ENCODE assay signal across 8 mouse cellular contexts in genomic region chr8:95888285-95889136, GRCm38 (mm10). TPM values are rescaled to one million over a fixed set of nuclear protein-coding genes. Genes with fewer than 3 reads are reported as not detected.
DNase-seq lines count a peak whose midpoint lies in the region; ATAC-seq and TF ChIP-seq lines count a peak whose summit lies in the region.

Gene Got2, minus strand, starts transcription at chr8:95888547.

- peaks cover 1% of the 10 kb centered on the region; the same call in 1 of the 2 replicates for H3K4me1 ChIP-seq in bone marrow, adult 2 months (ENCODE audit: control insufficient read depth, insufficient read depth, low read length)
- H3K4me1 ChIP-seq in embryonic facial prominence, embryonic 15.5 days, result peaks cover 14% of the 10 kb centered on the region
- peaks cover 6% of the 10 kb centered on the region for H3K4me1 ChIP-seq in kidney, embryonic 14.5 days (ENCODE audit: control insufficient read depth, insufficient read depth, low read length)
- H3K4me1 ChIP-seq in limb, embryonic 15.5 days, result peaks cover 21% of the 10 kb centered on the region

- peak within 1 kb of the TSS; percentile 92 for H3K4me3 ChIP-seq in bone marrow, adult 2 months (replicated peaks; ENCODE audit: control insufficient read depth, low read depth, low read length)
- peak within 1 kb of the TSS; percentile 98 for H3K4me3 ChIP-seq in embryonic facial prominence, embryonic 15.5 days (replicated peaks)
- H3K4me3 ChIP-seq in kidney, embryonic 14.5 days (ENCODE audit: low read length), result peak within 1 kb of the TSS; percentile 72
- peak within 1 kb of the TSS; percentile 82 for H3K4me3 ChIP-seq in limb, embryonic 15.5 days

- peak within 1 kb of the TSS; percentile 3 for H3K27ac ChIP-seq in bone marrow, adult 2 months (ENCODE audit: control insufficient read depth, insufficient read depth, low read depth, low read length, poor library complexity)
- peak within 1 kb of the TSS; percentile 69 for H3K27ac ChIP-seq in embryonic facial prominence, embryonic 15.5 days (replicated peaks)
- peak within 1 kb of the TSS; percentile 61 for H3K27ac ChIP-seq in kidney, embryonic 14.5 days (ENCODE audit: low read depth, low read length)
- peak within 1 kb of the TSS; percentile 70 for H3K27ac ChIP-seq in limb, embryonic 15.5 days

- ATAC-seq in embryonic facial prominence, embryonic 15.5 days (ENCODE audit: insufficient number of reproducible peaks, low FRiP score, low TSS enrichment, low read depth), result peak; percentile 88
- ATAC-seq in kidney, embryonic 14.5 days (ENCODE audit: low FRiP score, low TSS enrichment), result peak; percentile 87
- peak; percentile 56 for ATAC-seq in limb, embryonic 15.5 days (ENCODE audit: insufficient number of reproducible peaks, low FRiP score, low TSS enrichment, low read depth)

- no peaks in the 10 kb centered on the region for H3K27me3 ChIP-seq in embryonic facial prominence, embryonic 15.5 days
- H3K27me3 ChIP-seq in kidney, embryonic 14.5 days (ENCODE audit: control insufficient read depth, insufficient read depth, low read length), result no peaks in the 10 kb centered on the region
- H3K27me3 ChIP-seq in limb, embryonic 15.5 days, result no peaks in the 10 kb centered on the region

- H3K9me3 ChIP-seq in embryonic facial prominence, embryonic 15.5 days (replicated peaks), result no peaks in the 10 kb centered on the region
- no peaks in the 10 kb centered on the region for H3K9me3 ChIP-seq in kidney, embryonic 14.5 days (ENCODE audit: control insufficient read depth, low read length)
- no peaks in the 10 kb centered on the region for H3K9me3 ChIP-seq in limb, embryonic 15.5 days

- WGBS in bone marrow, adult 2 months, result 7% methylated on average over 31 of the region's 31 CpGs
- WGBS in embryonic facial prominence, embryonic 15.5 days, result 7% methylated on average over 31 of the region's 31 CpGs
- 9% methylated on average over 31 of the region's 31 CpGs for WGBS in kidney, embryonic 14.5 days
- 8% methylated on average over 31 of the region's 31 CpGs for WGBS in limb, embryonic 15.5 days

- peak; percentile 92 for DNase-seq in 416B (ENCODE audit: low read depth)
- peak; percentile 80 to 90 for DNase-seq in heart, adult 9 months (ENCODE audit: low spot score in 2 of 2)
- DNase-seq in monocyte, adult 2 months (ENCODE audit: low read depth in 1 of 2, low spot score in 2 of 2), result peak; percentile 69 to 81
- peak; percentile 86 to 88 for DNase-seq in spleen, postnatal 36 days (ENCODE audit: low spot score in 2 of 2)

- H3K4me2 ChIP-seq in embryonic facial prominence, embryonic 15.5 days (replicated peaks), result peak within 1 kb of the TSS; percentile 91
- H3K4me2 ChIP-seq in kidney, embryonic 14.5 days (replicated peaks; ENCODE audit: low read depth, low read length), result peak within 1 kb of the TSS; percentile 62
- peak within 1 kb of the TSS; percentile 92 for H3K4me2 ChIP-seq in limb, embryonic 15.5 days

- TF ChIP-seq CTCF in bone marrow, adult 2 months (IDR thresholded peaks at IDR 0.05; ENCODE audit: control insufficient read depth, insufficient read depth, low read length), result peak; percentile 93

- 0 out of 2 replicates have a peak, but pooled peaks have one; percentile 46 for TF ChIP-seq POLR2A in bone marrow, adult 2 months (IDR thresholded peaks at IDR 0.05; ENCODE audit: borderline replicate concordance, control insufficient read depth, low read depth, low read length)

- H3K9ac ChIP-seq in embryonic facial prominence, embryonic 15.5 days, result peak within 1 kb of the TSS; percentile 63
- H3K9ac ChIP-seq in kidney, embryonic 14.5 days (ENCODE audit: low read depth, low read length), result peak within 1 kb of the TSS; percentile 76
- peak within 1 kb of the TSS; percentile 63 for H3K9ac ChIP-seq in limb, embryonic 15.5 days

- no peaks in the 10 kb centered on the region for H3K36me3 ChIP-seq in embryonic facial prominence, embryonic 15.5 days
- no peaks in the 10 kb centered on the region for H3K36me3 ChIP-seq in kidney, embryonic 14.5 days (ENCODE audit: control insufficient read depth, insufficient read depth, low read length)
- H3K36me3 ChIP-seq in limb, embryonic 15.5 days, result no peaks in the 10 kb centered on the region

RNA-seq across cellular contexts. Expression of gene Got2, which starts in this region (rescaled TPM):
- 19.1 and 43.1 TPM in 2 replicates for polyA plus RNA-seq in bone marrow, adult 2 months (2011; ENCODE audit: insufficient read depth, insufficient read length, low replicate concordance, missing spikeins)
- polyA plus RNA-seq in embryonic facial prominence, embryonic 15.5 days (2015; fragmentation: Nextera tagmentation; extraction: Ambion mirVana), result 137 and 145 TPM in 2 replicates
- 95.2 and 173 TPM in 2 replicates for polyA plus RNA-seq in kidney, embryonic 14.5 days (2014; fragmentation: Nextera tagmentation; extraction: Ambion mirVana)
- 129 and 131 TPM in 2 replicates for polyA plus RNA-seq in limb, embryonic 15.5 days (2015; fragmentation: Nextera tagmentation; extraction: Ambion mirVana)

Comparison
In these comparisons a context has a peak if more than half of its experiments do, and no peak if none do; other contexts are left out.
1. Peak in every context shown above with its lines: DNase-seq, ATAC-seq, H3K4me3 ChIP-seq and H3K27ac ChIP-seq.
2. H3K27ac ChIP-seq: peak in every context shown above with its lines; median percentile 70 in limb, embryonic 15.5 days; 69 in embryonic facial prominence, embryonic 15.5 days; 61 in kidney, embryonic 14.5 days; 3 in bone marrow, adult 2 months.